Comparison of ENCODE assay signal across 8 mouse cellular contexts in genomic region chr12:86652570-86653041, GRCm38 (mm10). TPM values are rescaled to one million over a fixed set of nuclear protein-coding genes. Genes with fewer than 3 reads are reported as not detected.
DNase-seq lines count a peak whose midpoint lies in the region; TF ChIP-seq lines count a peak whose summit lies in the region.

No protein-coding gene starts in this region.

- H3K9ac ChIP-seq in heart, adult 2 months (ENCODE audit: low read depth, low read length) = no peak overlapping the region

- TF ChIP-seq POLR2A in heart, adult 2 months (IDR thresholded peaks at IDR 0.05; ENCODE audit: insufficient read depth, low read depth, low read length) = no peak

- H3K4me1 ChIP-seq in heart, adult 2 months (ENCODE audit: control insufficient read depth, insufficient read depth, low read length) = peaks cover 7% of the 10 kb centered on the region

- intact Hi-C loops in heart, adult 2 months (cut with DNase I) = loop anchor here (5.0 kb wide), 1 partner anchor 35 kb away; no protein-coding TSS in a partner anchor
- intact Hi-C loops in left cerebral cortex, postnatal 36 days (cut with DNase I) = no loop called here

- H3K36me3 ChIP-seq in heart, adult 2 months (ENCODE audit: control insufficient read depth, insufficient read depth, low read length) = no peaks in the 10 kb centered on the region

- H3K27ac ChIP-seq in heart, adult 2 months = no peak overlapping the region; the same call in 1 of the 2 replicates

- H3K4me3 ChIP-seq in heart, adult 2 months = no peak overlapping the region

- no peaks in the 10 kb centered on the region for H3K27me3 ChIP-seq in heart, adult 2 months (ENCODE audit: control insufficient read depth, insufficient read depth, low read length)

- TF ChIP-seq CTCF in heart, adult 2 months (IDR thresholded peaks at IDR 0.05) = no peak

- no peaks in the 10 kb centered on the region for H3K79me2 ChIP-seq in heart, adult 2 months (replicated peaks; ENCODE audit: control insufficient read depth, insufficient read depth, low read length)

- TF ChIP-seq EP300 in heart, adult 2 months (IDR thresholded peaks at IDR 0.05; ENCODE audit: insufficient read depth, low read depth, low read length) = no peak

- WGBS in heart, adult 2 months = 0% methylated on average over 4 of the region's 4 CpGs

- peak; percentile 35 to 37 for DNase-seq in cerebellum, adult 18-20 months
- no peak for DNase-seq in cerebellum, adult 11 months
- peak; percentile 72 to 87 for DNase-seq in cerebellum, postnatal 14 days
- DNase-seq in heart, adult 2 months = peak; percentile 86 to 89
- peak; percentile 56 for DNase-seq in kidney, adult 9 months
- DNase-seq in left cerebral cortex, postnatal 36 days (ENCODE audit: low spot score in 2 of 2) = peak; percentile 31 to 64
- peak; percentile 74 for DNase-seq in ovary, postnatal 14 days (ENCODE audit: low spot score)
- DNase-seq in yolk sac, embryonic 10.5 days (ENCODE audit: low spot score) = no peak

RNA-seq across cellular contexts. Expression of gene Vash1, which starts 25.9 kb away (rescaled TPM):
- 10 to 100 TPM; 10.0 to 14.8 TPM for total RNA-seq in heart, adult 2 months (2021)
- 6.4 and 9.3 TPM in 2 replicates for polyA plus RNA-seq in heart, adult 2 months (2012; rRNA removed)
- 10 to 100 TPM; 38.9 to 43.5 TPM for total RNA-seq in left cerebral cortex, postnatal 36 days (2021)

Comparison
In these comparisons a context has a peak if more than half of its experiments do, and no peak if none do; other contexts are left out.
1. DNase-seq: peak in cerebellum, adult 18-20 months (2 of 2), cerebellum, postnatal 14 days (2 of 2), heart, adult 2 months (2 of 2), kidney, adult 9 months (single experiment), left cerebral cortex, postnatal 36 days (2 of 2) and ovary, postnatal 14 days (single experiment); none in cerebellum, adult 11 months (single experiment) and yolk sac, embryonic 10.5 days (single experiment).